Mouse (Mus musculus) myocyte (in vitro differentiated cells): ENCODE data around the gene Tbxas1.

Experiments used
- MAX ChIP-seq: IDR thresholded peaks from one replicate; pipeline ENCODE4 v1.6.1; 2011; ENCODE audit warnings: low read depth, mild to moderate bottlenecking, control low read depth
- MYOG ChIP-seq, 3 experiments: IDR thresholded peaks; one replicate each; pipeline ENCODE4 v1.6.1; 2011; ENCODE audit warnings: control low read depth in 2 of 3, low read depth in 2 of 3, mild to moderate bottlenecking in 2 of 3; ENCODE audit not compliant: insufficient read length in 2 of 3, control insufficient read depth in 1 of 3, insufficient read depth in 1 of 3
- POLR2A ChIP-seq: IDR thresholded peaks from one replicate; pipeline ENCODE4 v1.6.1; 2011; ENCODE audit warnings: low read depth, mild to moderate bottlenecking, control low read depth, moderate library complexity; ENCODE audit not compliant: insufficient read length
- POLR2AphosphoS2 ChIP-seq: IDR thresholded peaks from one replicate; pipeline ENCODE4 v1.6.1; 2011; ENCODE audit warnings: low read depth, control low read depth; ENCODE audit not compliant: insufficient read length
- TCF12 ChIP-seq: IDR thresholded peaks from one replicate; pipeline ENCODE4 v1.6.1; 2011; ENCODE audit warnings: mild to moderate bottlenecking, control low read depth; ENCODE audit not compliant: poor library complexity, insufficient read depth, severe bottlenecking
- TCF3 ChIP-seq: IDR thresholded peaks from one replicate; pipeline ENCODE4 v1.6.1; 2011; ENCODE audit warnings: low read depth, control low read depth; ENCODE audit not compliant: insufficient read length
- USF1 ChIP-seq: IDR thresholded peaks from one replicate; pipeline ENCODE4 v1.6.1; 2011; ENCODE audit warnings: low read depth, mild to moderate bottlenecking, control low read depth, moderate library complexity

DNA sequence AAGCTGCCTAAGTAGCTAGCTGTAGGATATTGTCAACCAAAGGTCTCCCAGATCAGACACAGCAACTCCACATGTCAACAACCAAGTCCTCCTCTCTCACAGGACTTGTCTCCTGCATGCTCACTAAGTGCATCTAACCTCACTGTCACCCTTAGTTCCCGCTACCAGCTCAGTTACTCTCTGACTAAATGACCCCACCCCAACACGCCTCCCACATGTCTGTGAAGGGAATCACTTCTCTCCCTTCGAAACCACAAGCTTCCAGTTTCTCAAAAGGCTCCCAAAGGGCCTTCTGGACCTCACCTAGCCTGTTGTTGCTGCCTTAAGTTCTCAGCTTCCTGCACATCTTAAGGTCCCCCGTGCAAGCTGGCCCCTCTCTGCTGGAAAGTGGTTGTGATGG is 25.9 kb downstream of the Tbxas1 start:
- TF ChIP-seq TCF12 (no peak), POLR2A (no peak), USF1 (no peak), TCF3 (no peak), MAX (no peak), MYOG (IDR thresholded peaks at IDR 0.05; ENCODE audit: control insufficient read depth in 1 of 3, insufficient read depth in 1 of 3, insufficient read length in 2 of 3, low read depth in 2 of 3) (no peak), POLR2AphosphoS2 (no peak)
